Mouse (Mus musculus) mammary gland, adult 2 months (tissue): ENCODE measurements around the gene G430095P16Rik. TPM values are rescaled to one million over a fixed set of nuclear protein-coding genes. Genes with fewer than 3 reads are reported as not detected.

Experiments
- polyA plus RNA-seq: library from polyadenylated mRNA; depleted of rRNA; stranded (reverse); fragments of >200 nt; gene quantifications from 2 replicates; pipeline ENCODE4 v1.2.3, GENCODE M21; 2012; ENCODE audit warnings: low replicate concordance; rRNA removed

G430095P16Rik gene
- 2.0 and 4.5 TPM in 2 replicates for polyA plus RNA-seq

DNA sequence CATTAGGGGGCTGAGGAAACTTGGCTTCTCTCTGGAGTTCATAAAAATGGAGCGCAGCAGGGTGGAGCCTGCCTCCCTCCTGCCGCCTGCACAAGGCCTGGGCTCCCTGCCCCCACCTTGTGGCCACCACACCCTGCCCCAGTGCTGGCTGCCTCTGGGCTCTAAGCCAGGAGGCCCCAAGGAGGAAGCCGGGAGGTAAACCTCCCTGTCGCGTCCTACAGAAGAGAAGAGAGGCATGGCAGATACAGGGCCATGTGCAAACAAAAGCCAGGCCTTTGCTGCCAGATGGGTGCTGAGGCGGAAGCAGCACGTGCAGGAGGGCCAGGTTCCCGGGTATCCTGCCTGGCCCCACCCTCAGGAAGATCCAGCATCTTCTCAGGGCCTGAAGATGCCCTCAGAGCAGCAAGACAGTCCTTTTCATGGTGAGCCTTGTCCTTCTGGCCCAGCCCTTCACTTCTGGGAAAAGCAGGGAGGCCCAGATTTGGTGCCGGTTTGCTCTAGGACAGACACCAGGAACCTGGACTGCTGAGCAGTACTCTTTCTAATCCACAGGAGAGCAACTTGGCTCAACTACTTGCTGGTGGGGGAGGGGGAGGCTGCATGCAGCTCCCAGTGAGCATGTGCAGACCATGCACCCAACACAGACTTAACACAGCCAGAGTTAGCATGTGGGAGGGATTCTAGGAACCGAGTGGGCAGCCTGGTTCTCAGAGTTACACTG is at the start of gene G430095P16Rik:
TSS of gene G430095P16Rik (plus strand) at position 158 of the 721 bp plus-strand sequence.

DNA sequence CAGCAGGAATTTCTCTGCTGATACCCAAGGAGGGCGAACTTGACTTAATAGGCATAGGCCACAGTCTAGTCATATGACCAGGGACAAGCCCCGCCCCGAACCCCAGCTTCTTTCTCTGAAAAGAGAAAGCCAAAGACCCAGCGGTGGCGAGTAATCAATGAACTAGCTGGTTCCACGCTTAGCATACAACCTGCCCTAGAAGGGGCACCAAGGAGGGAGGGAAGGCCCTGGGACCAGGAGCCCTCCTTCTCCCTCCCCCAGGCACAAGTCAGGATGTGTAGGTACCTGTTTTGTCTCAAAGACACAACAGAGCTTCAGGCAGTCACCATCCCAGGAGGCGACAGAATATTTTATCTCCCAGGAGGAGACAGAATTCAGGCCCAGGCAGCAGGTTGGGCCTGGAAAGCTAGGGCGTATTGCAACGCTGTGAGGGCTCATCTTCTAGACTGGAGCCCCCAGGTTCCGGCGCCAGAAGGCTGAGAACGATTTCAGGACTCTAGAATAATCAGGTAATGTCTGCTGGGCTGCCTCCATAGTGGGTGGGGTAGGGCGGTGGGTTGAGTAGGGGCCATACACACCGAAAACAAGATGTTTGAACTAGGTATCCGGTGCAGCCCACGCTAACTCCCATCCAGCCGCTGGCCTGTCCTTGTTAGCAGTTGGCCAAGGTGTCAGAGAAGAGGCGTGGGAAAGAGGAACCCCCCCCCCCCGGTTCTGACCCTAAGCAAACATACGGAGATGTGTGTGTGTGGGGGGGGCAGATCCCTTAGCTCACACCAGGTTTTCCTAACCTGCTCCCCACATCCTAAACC is 36.4 kb upstream of the G430095P16Rik start, which contains the start of gene Trmt1:
TSS of gene Trmt1 (plus strand) at position 117 of the 812 bp plus-strand sequence.

DNA sequence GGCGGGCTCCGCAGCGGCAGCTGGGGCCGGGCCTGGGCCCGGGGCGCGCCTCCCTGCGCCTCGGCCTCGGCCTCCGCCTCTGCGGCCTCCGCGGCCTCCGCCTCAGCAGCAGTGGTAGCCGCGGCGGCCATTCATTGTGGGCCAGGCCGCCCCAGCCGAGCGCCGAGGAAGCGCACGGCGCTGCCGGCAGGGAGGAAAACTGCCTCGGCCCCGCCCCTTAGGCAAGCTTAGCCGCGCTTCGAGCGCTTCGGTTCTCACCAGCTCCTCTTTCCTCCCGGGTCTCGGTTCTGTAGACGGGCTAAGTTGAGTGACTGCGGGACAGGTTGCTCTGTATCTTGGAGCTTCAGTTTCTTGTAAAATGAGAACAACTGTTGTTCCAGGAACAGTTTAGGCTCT is 35.1 kb upstream of the G430095P16Rik start, which contains the start of gene Nacc1:
TSS of gene Nacc1 (minus strand) at position 158 of the 396 bp plus-strand sequence.

DNA sequence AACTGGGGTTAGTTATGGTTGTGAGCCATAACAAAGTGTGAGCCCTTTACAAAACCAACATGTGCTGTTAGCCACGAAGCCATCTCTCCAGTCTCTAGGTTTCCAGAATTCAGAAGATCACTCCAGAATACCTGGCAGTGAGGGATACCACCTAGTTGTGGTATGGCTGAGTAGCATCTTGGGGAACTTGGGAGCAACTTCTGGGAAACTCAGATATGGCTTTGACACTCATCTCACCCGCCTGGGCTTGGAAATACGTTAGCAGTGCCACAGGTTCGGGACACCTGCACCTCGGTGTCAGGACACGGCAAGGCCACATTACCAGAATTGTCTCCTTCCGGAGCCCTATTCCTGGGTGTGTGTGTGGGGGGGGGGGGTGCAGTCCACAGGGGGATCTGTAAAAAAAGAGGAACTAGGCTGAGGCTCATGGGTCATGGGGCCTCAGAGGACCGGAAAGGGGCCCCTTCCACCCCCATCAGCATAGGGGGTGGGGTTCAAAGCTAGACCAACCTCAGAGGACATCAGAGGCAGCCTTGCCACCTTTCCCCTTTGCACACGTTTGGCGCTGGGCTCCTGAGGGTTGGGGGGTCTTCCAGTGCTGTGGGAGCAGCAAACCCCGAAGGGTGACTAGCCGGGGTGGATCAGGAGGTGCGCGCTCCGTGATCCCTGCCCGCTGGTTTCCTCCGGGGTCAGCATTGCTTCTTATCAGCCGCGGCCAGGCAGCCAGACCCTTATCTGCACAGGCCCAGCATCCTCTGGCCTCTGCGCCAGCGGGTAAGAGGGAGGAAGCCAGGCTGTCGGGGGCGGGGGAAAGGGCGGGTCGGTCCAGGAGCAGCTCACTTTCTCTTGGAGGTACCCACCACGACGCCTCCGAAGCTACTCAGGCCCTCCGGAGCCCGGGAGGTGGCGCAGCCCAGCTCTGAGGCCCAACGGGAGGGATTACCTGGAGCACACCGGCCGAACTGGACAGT is 21.6 kb upstream of the G430095P16Rik start, which contains the start of gene Lyl1:
TSS of gene Lyl1 (plus strand) at position 517 of the 971 bp plus-strand sequence.

Other genes with a start within 250 kb of the G430095P16Rik start
- 10.0 and 33.4 TPM in 2 replicates for gene Ier2, start 60.2 kb upstream of the G430095P16Rik start, polyA plus RNA-seq
- gene Trmt1, start 36.7 kb upstream of the G430095P16Rik start, polyA plus RNA-seq = 97.6 and 166 TPM in 2 replicates
- gene Nacc1, start 35.1 kb upstream of the G430095P16Rik start, polyA plus RNA-seq = 89.1 and 102 TPM in 2 replicates
- gene Lyl1, start 21.6 kb upstream of the G430095P16Rik start, polyA plus RNA-seq = 25.7 and 54.6 TPM in 2 replicates
- gene Nfix, start 77.3 kb downstream of the G430095P16Rik start, polyA plus RNA-seq = 59.5 and 91.6 TPM in 2 replicates
- gene Dand5, start 99.8 kb downstream of the G430095P16Rik start, polyA plus RNA-seq = 2.4 and 2.9 TPM in 2 replicates
- 13.8 and 69.9 TPM in 2 replicates for gene Gadd45gip1, start 108.5 kb downstream of the G430095P16Rik start, polyA plus RNA-seq
- gene Rad23a, start 117.7 kb downstream of the G430095P16Rik start, polyA plus RNA-seq = 82.5 and 118 TPM in 2 replicates
- 159 and 214 TPM in 2 replicates for gene Calr, start 123.9 kb downstream of the G430095P16Rik start, polyA plus RNA-seq
- 45.3 and 57.4 TPM in 2 replicates for gene Farsa, start 134.0 kb downstream of the G430095P16Rik start, polyA plus RNA-seq
- 0.81 and 0.99 TPM in 2 replicates for gene Syce2, start 149.1 kb downstream of the G430095P16Rik start, polyA plus RNA-seq
- 105 and 190 TPM in 2 replicates for gene Gcdh, start 170.9 kb downstream of the G430095P16Rik start, polyA plus RNA-seq
- 0.16 and 0.51 TPM in 2 replicates for gene Klf1, start 178.9 kb downstream of the G430095P16Rik start, polyA plus RNA-seq
- gene Dnase2a, start 185.6 kb downstream of the G430095P16Rik start, polyA plus RNA-seq = 41.2 and 44.9 TPM in 2 replicates
- 0.14 and 0.35 TPM in 2 replicates for gene Mast1, start 214.4 kb downstream of the G430095P16Rik start, polyA plus RNA-seq
- not detected in 2 replicates for gene Rtbdn, start 224.0 kb downstream of the G430095P16Rik start, polyA plus RNA-seq
- 2.1 TPM in 1 of 2 replicates, not detected in the other for gene Gm49661, start 246.4 kb downstream of the G430095P16Rik start, polyA plus RNA-seq
- gene Prdx2, start 246.6 kb downstream of the G430095P16Rik start, polyA plus RNA-seq = 111 and 179 TPM in 2 replicates
- gene Rnaseh2a, start 246.8 kb downstream of the G430095P16Rik start, polyA plus RNA-seq = 44.4 and 48.4 TPM in 2 replicates